Comparison of ENCODE assay signal across 24 mouse cellular contexts in genomic region chr2:20955996-20956395, GRCm38 (mm10). TPM values are rescaled to one million over a fixed set of nuclear protein-coding genes. Genes with fewer than 3 reads are reported as not detected.
DNase-seq lines count a peak whose midpoint lies in the region; ATAC-seq and TF ChIP-seq lines count a peak whose summit lies in the region.
"Had no signal": no experiment of that assay in that cellular context is flagged by ENCODE, and none has a peak within 500 bp of the region (broad histone marks: within the 10 kb centered on the region; RNA-seq: fewer than 3 reads in every experiment).

No protein-coding gene starts in this region.

- TF ChIP-seq CTCF in heart, postnatal 0 days (IDR thresholded peaks at IDR 0.05; ENCODE audit: low read depth), result no peak

- no peak for TF ChIP-seq EP300 in heart, postnatal 0 days (IDR thresholded peaks at IDR 0.05; ENCODE audit: low read depth)

- ATAC-seq in forebrain, embryonic 12.5 days (ENCODE audit: low FRiP score), result no peak
- no peak for ATAC-seq in forebrain, embryonic 16.5 days
- no peak for ATAC-seq in heart, postnatal 0 days (ENCODE audit: insufficient read depth, low read depth)
- ATAC-seq in midbrain, embryonic 13.5 days, result no peak
- ATAC-seq in midbrain, embryonic 14.5 days (ENCODE audit: low FRiP score, low TSS enrichment), result no peak
- ATAC-seq: hindbrain, postnatal 0 days; intestine, postnatal 0 days had no signal

- no peak for DNase-seq in heart, postnatal 0 days (ENCODE audit: low spot score)
- no peak for DNase-seq in heart, adult 8-10 months (ENCODE audit: low spot score)
- no peak for DNase-seq in midbrain, embryonic 14.5 days
- DNase-seq in kidney, postnatal 36 days, result no peak
- DNase-seq: adrenal gland, postnatal 14 days; cerebellum, postnatal 36 days; embryo, embryonic 11 days; heart, postnatal 36 days; kidney, adult 9 months; kidney, postnatal 10 days; thymus, adult 2 months; thymus, postnatal 36 days had no signal

- peaks cover 39% of the 10 kb centered on the region for H3K4me1 ChIP-seq in forebrain, embryonic 12.5 days
- H3K4me1 ChIP-seq in forebrain, embryonic 16.5 days (replicated peaks; ENCODE audit: control insufficient read depth, insufficient read depth, low read length), result peaks cover 38% of the 10 kb centered on the region
- H3K4me1 ChIP-seq in heart, postnatal 0 days (ENCODE audit: control insufficient read depth, insufficient read depth), result peaks cover 30% of the 10 kb centered on the region
- peaks cover 55% of the 10 kb centered on the region for H3K4me1 ChIP-seq in midbrain, embryonic 13.5 days (replicated peaks)
- H3K4me1 ChIP-seq in midbrain, embryonic 14.5 days (ENCODE audit: control insufficient read depth, insufficient read depth, low read length), result peaks cover 46% of the 10 kb centered on the region

- H3K9ac ChIP-seq in forebrain, embryonic 12.5 days, result no peak overlapping the region
- no peak overlapping the region for H3K9ac ChIP-seq in forebrain, embryonic 16.5 days (replicated peaks; ENCODE audit: low read depth, low read length)
- H3K9ac ChIP-seq in heart, postnatal 0 days (replicated peaks; ENCODE audit: low read depth, low read length), result no peak overlapping the region
- H3K9ac ChIP-seq in midbrain, embryonic 13.5 days (replicated peaks), result no peak overlapping the region
- no peak overlapping the region; the same call in 1 of the 2 replicates for H3K9ac ChIP-seq in midbrain, embryonic 14.5 days (replicated peaks; ENCODE audit: low read length)
- H3K9ac ChIP-seq: embryonic facial prominence, embryonic 12.5 days; heart, embryonic 15.5 days; hindbrain, embryonic 12.5 days; limb, embryonic 12.5 days; liver, embryonic 15.5 days; lung, embryonic 15.5 days had no signal

- H3K36me3 ChIP-seq in forebrain, embryonic 12.5 days (replicated peaks), result no peaks in the 10 kb centered on the region
- no peaks in the 10 kb centered on the region for H3K36me3 ChIP-seq in forebrain, embryonic 16.5 days (ENCODE audit: control insufficient read depth, insufficient read depth)
- H3K36me3 ChIP-seq in heart, postnatal 0 days (replicated peaks; ENCODE audit: control insufficient read depth, insufficient read depth, low read length), result no peaks in the 10 kb centered on the region
- no peaks in the 10 kb centered on the region for H3K36me3 ChIP-seq in midbrain, embryonic 13.5 days
- H3K36me3 ChIP-seq in midbrain, embryonic 14.5 days (ENCODE audit: control insufficient read depth, insufficient read depth, low read length), result no peaks in the 10 kb centered on the region
- H3K36me3 ChIP-seq: embryonic facial prominence, embryonic 12.5 days; heart, embryonic 15.5 days; hindbrain, embryonic 12.5 days; limb, embryonic 12.5 days; lung, embryonic 15.5 days had no signal

- WGBS in forebrain, embryonic 12.5 days, result 35% methylated on average over 6 of the region's 6 CpGs
- 15% methylated on average over 6 of the region's 6 CpGs for WGBS in forebrain, embryonic 16.5 days
- WGBS in heart, postnatal 0 days, result 48% methylated on average over 6 of the region's 6 CpGs
- 17% methylated on average over 6 of the region's 6 CpGs for WGBS in midbrain, embryonic 13.5 days
- 9% methylated on average over 6 of the region's 6 CpGs for WGBS in midbrain, embryonic 14.5 days

- no peaks in the 10 kb centered on the region for H3K9me3 ChIP-seq in forebrain, embryonic 12.5 days
- H3K9me3 ChIP-seq in forebrain, embryonic 16.5 days (ENCODE audit: control insufficient read depth, low read length), result no peaks in the 10 kb centered on the region
- no peaks in the 10 kb centered on the region for H3K9me3 ChIP-seq in heart, postnatal 0 days (replicated peaks; ENCODE audit: control insufficient read depth, low read length)
- no peaks in the 10 kb centered on the region for H3K9me3 ChIP-seq in midbrain, embryonic 13.5 days
- no peaks in the 10 kb centered on the region for H3K9me3 ChIP-seq in midbrain, embryonic 14.5 days (ENCODE audit: control insufficient read depth, low read length)
- H3K9me3 ChIP-seq: embryonic facial prominence, embryonic 12.5 days; heart, embryonic 15.5 days; hindbrain, embryonic 12.5 days; limb, embryonic 12.5 days; liver, embryonic 15.5 days; lung, embryonic 15.5 days had no signal

- H3K4me3 ChIP-seq in forebrain, embryonic 12.5 days (replicated peaks), result no peak overlapping the region
- H3K4me3 ChIP-seq in forebrain, embryonic 16.5 days (replicated peaks; ENCODE audit: low read length), result no peak overlapping the region
- no peak overlapping the region for H3K4me3 ChIP-seq in heart, postnatal 0 days (ENCODE audit: low read depth, low read length)
- no peak overlapping the region for H3K4me3 ChIP-seq in midbrain, embryonic 13.5 days (replicated peaks)
- no peak overlapping the region for H3K4me3 ChIP-seq in midbrain, embryonic 14.5 days (replicated peaks; ENCODE audit: low read depth, low read length)
- H3K4me3 ChIP-seq: embryonic facial prominence, embryonic 12.5 days; heart, embryonic 15.5 days; hindbrain, embryonic 12.5 days; left cerebral cortex, adult 2 months; limb, embryonic 12.5 days; liver, embryonic 15.5 days; lung, embryonic 15.5 days had no signal

- peak overlapping the region; percentile 63; the same call in 1 of the 2 replicates for H3K27ac ChIP-seq in forebrain, embryonic 12.5 days
- no peak overlapping the region for H3K27ac ChIP-seq in forebrain, embryonic 16.5 days (ENCODE audit: low read length)
- peak overlapping the region; percentile 52; the same call in 1 of the 2 replicates for H3K27ac ChIP-seq in heart, postnatal 0 days (ENCODE audit: low read depth)
- no peak overlapping the region for H3K27ac ChIP-seq in midbrain, embryonic 13.5 days
- H3K27ac ChIP-seq in midbrain, embryonic 14.5 days (replicated peaks; ENCODE audit: low read depth, low read length), result no peak overlapping the region
- H3K27ac ChIP-seq: embryonic facial prominence, embryonic 12.5 days; heart, embryonic 15.5 days; hindbrain, embryonic 12.5 days; hindbrain, postnatal 0 days; left cerebral cortex, adult 2 months; limb, embryonic 12.5 days; liver, embryonic 15.5 days; lung, embryonic 15.5 days had no signal

- H3K27me3 ChIP-seq in forebrain, embryonic 12.5 days, result no peaks in the 10 kb centered on the region
- H3K27me3 ChIP-seq in forebrain, embryonic 16.5 days (replicated peaks; ENCODE audit: control insufficient read depth, insufficient read depth, low read length), result no peaks in the 10 kb centered on the region
- H3K27me3 ChIP-seq in heart, postnatal 0 days (ENCODE audit: control insufficient read depth, insufficient read depth, low read length), result no peaks in the 10 kb centered on the region
- H3K27me3 ChIP-seq in midbrain, embryonic 13.5 days, result no peaks in the 10 kb centered on the region
- no peaks in the 10 kb centered on the region for H3K27me3 ChIP-seq in midbrain, embryonic 14.5 days (ENCODE audit: control insufficient read depth, insufficient read depth, low read length)
- H3K27me3 ChIP-seq: embryonic facial prominence, embryonic 12.5 days; heart, embryonic 15.5 days; hindbrain, embryonic 12.5 days; limb, embryonic 12.5 days; liver, embryonic 15.5 days; lung, embryonic 15.5 days had no signal

- H3K4me2 ChIP-seq in forebrain, embryonic 12.5 days, result no peak overlapping the region
- H3K4me2 ChIP-seq in forebrain, embryonic 16.5 days (ENCODE audit: low read length), result no peak overlapping the region
- no peak overlapping the region for H3K4me2 ChIP-seq in heart, postnatal 0 days (ENCODE audit: low read depth, low read length)
- H3K4me2 ChIP-seq in midbrain, embryonic 13.5 days (replicated peaks), result peak overlapping the region; percentile 3; the same call in 1 of the 2 replicates
- H3K4me2 ChIP-seq in midbrain, embryonic 14.5 days (ENCODE audit: low read length), result no peak overlapping the region
- H3K4me2 ChIP-seq: embryonic facial prominence, embryonic 12.5 days; heart, embryonic 15.5 days; hindbrain, embryonic 12.5 days; limb, embryonic 12.5 days; liver, embryonic 15.5 days; lung, embryonic 15.5 days had no signal

RNA-seq across cellular contexts. Expression of gene Arhgap21, which starts 12.7 kb away (rescaled TPM):
- polyA plus RNA-seq in forebrain, embryonic 12.5 days (2016; fragmentation: Nextera tagmentation; extraction: Ambion mirVana), result 55.8 and 59.7 TPM in 2 replicates
- 40.2 and 40.9 TPM in 2 replicates for polyA plus RNA-seq in forebrain, embryonic 16.5 days (2015; fragmentation: Nextera tagmentation; extraction: Ambion mirVana)
- total RNA-seq in heart, postnatal 0 days (2014; rRNA removed; ENCODE audit: low replicate concordance), result 66.7 and 77.3 TPM in 2 replicates
- polyA plus RNA-seq in heart, postnatal 0 days (2015; fragmentation: Nextera tagmentation; extraction: Ambion mirVana), result 10.1 and 11.4 TPM in 2 replicates
- total RNA-seq in heart, adult 8-10 months (2022), result 10 to 100 TPM; 77.8 to 86.8 (median 81.9) TPM
- 51.7 and 54.4 TPM in 2 replicates for polyA plus RNA-seq in midbrain, embryonic 13.5 days (2015; fragmentation: Nextera tagmentation; extraction: Ambion mirVana)
- 62.7 TPM in 2 replicates for polyA plus RNA-seq in midbrain, embryonic 14.5 days (2014; fragmentation: Nextera tagmentation; extraction: Ambion mirVana)

Comparison
In these comparisons a context has a peak if more than half of its experiments do, and no peak if none do; other contexts are left out.
1. H3K27ac ChIP-seq: peak in forebrain, embryonic 12.5 days (single experiment) and heart, postnatal 0 days (single experiment); none in forebrain, embryonic 16.5 days (single experiment), midbrain, embryonic 13.5 days (single experiment) and midbrain, embryonic 14.5 days (single experiment).